Mouse (Mus musculus): ENCODE measurements around the gene Arrb1. TPM values are rescaled to one million over a fixed set of nuclear protein-coding genes. Genes with fewer than 3 reads are reported as not detected.
A peak's percentile ranks its signal among the peaks of the same experiment; 100 is the strongest.

Gene Arrb1
- polyA plus RNA-seq, 1 experiment from 2014 or later, result 13.5 TPM

DNA sequence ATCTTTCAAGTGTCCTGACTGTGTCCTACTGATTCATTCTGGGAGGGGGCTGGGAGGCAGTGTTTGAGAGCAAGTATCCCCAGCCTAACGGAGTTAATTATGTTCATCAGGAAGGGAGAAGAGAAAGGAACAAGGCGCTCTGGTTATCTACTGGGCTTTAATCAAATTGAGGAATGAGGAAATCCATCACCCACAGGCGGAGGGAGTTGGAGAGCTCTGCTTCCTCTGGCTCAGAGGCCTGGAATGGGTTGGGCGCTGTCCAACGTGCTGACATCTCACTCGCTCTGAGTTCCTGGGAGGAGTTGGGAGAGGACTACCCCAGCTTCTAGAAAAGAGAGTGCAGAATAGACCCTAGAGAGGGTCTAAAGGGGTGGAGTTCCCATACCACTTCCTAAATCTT is 113.4 kb downstream of the Arrb1 start:
- ATAC-seq (ENCODE audit: insufficient read depth, low FRiP score, low read depth), result no peak
- no peaks in the 10 kb centered on the region for H3K36me3 ChIP-seq
- no peaks in the 10 kb centered on the region for H3K4me1 ChIP-seq
- WGBS, result 4% methylated on average over 6 of the region's 6 CpGs
- H3K27ac ChIP-seq, result no peak overlapping the region
- H3K27me3 ChIP-seq (replicated peaks), result no peaks in the 10 kb centered on the region
- H3K4me3 ChIP-seq (replicated peaks), result no peak overlapping the region
- H3K4me2 ChIP-seq, result no peak overlapping the region
- H3K9me3 ChIP-seq, result no peaks in the 10 kb centered on the region
- H3K9ac ChIP-seq, result no peak overlapping the region

DNA sequence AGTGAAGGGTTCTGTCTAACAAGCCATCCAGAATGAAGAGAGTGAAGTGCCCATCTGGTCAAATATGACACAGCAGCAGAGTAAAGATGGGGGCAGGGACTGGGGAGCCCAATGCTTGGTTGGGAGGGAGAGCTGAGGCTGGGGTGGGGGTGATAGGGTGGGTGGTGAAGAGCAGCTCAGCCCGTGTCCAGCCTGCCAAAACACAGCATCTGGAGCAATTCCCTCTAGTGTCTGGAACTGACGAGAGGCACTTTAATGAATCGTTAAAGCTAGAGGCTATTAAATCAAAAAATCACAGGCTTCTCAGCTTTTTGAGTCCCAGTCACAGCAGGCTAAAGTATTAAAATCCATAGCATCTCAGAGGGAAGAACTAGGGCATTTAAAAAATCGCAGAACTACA is 114.3 kb downstream of the Arrb1 start:
- WGBS, result 65% methylated on average over 4 of the region's 4 CpGs

GRCm38 (mm10) chr7:99654244-99654643 is 119.0 kb downstream of the Arrb1 start:
- no peak overlapping the region for H3K4me3 ChIP-seq (replicated peaks)
- 68% methylated on average over 11 of the region's 11 CpGs for WGBS
- no peak overlapping the region for H3K9ac ChIP-seq
- H3K4me1 ChIP-seq, result no peaks in the 10 kb centered on the region
- no peaks in the 10 kb centered on the region for H3K36me3 ChIP-seq
- 0 out of 2 replicates have a peak, but pooled peaks cover 6% of the 10 kb centered on the region for H3K27me3 ChIP-seq (replicated peaks)
- H3K4me2 ChIP-seq, result no peak overlapping the region
- no peak for ATAC-seq (ENCODE audit: insufficient read depth, low FRiP score, low read depth)
- no peak overlapping the region for H3K27ac ChIP-seq
- H3K9me3 ChIP-seq, result no peaks in the 10 kb centered on the region

More for the DNA sequence above, 114.3 kb downstream of the Arrb1 start:
- no peak overlapping the region for H3K4me3 ChIP-seq (replicated peaks)
- no peaks in the 10 kb centered on the region for H3K4me1 ChIP-seq
- no peak for ATAC-seq (ENCODE audit: insufficient read depth, low FRiP score, low read depth)
- no peaks in the 10 kb centered on the region for H3K36me3 ChIP-seq
- H3K27ac ChIP-seq, result no peak overlapping the region
- H3K27me3 ChIP-seq (replicated peaks), result no peaks in the 10 kb centered on the region
- no peak overlapping the region for H3K4me2 ChIP-seq
- H3K9me3 ChIP-seq, result no peaks in the 10 kb centered on the region
- no peak overlapping the region for H3K9ac ChIP-seq

MicroRNA genes within 50 kb of the gene (microRNA counts, 519-probe panel; counts per million panel counts)
- 1,401 counts per million, percentile 6 among the panel's probes with 10 or more counts for microRNA mmu-miR-326

Small RNA genes lying within 50 kb of the gene (microRNA-seq; reads per million reads assigned to microRNA genes)
- 23.9 reads per million, percentile 34 among the genes with 10 or more reads in this experiment for gene Mir326

Other genes starting within 250 kb of the Arrb1 start
- 1,174 and 1,300 TPM in 2 replicates for gene Serpinh1, start 182.2 kb upstream of the Arrb1 start, polyA plus RNA-seq (2015; fragmentation: Nextera tagmentation; extraction: Ambion mirVana)
- gene Gdpd5, start 154.1 kb upstream of the Arrb1 start, polyA plus RNA-seq (2015; fragmentation: Nextera tagmentation; extraction: Ambion mirVana), result 18.4 and 18.8 TPM in 2 replicates
- gene Klhl35, start 69.5 kb upstream of the Arrb1 start, polyA plus RNA-seq (2015; fragmentation: Nextera tagmentation; extraction: Ambion mirVana), result 0.58 and 0.78 TPM in 2 replicates
- 765 and 776 TPM in 2 replicates for gene Rps3, start 51.7 kb upstream of the Arrb1 start, polyA plus RNA-seq (2015; fragmentation: Nextera tagmentation; extraction: Ambion mirVana)
- 1.9 and 2.0 TPM in 2 replicates for gene Tpbgl, start 91.6 kb downstream of the Arrb1 start, polyA plus RNA-seq (2015; fragmentation: Nextera tagmentation; extraction: Ambion mirVana)
- 2.7 and 3.3 TPM in 2 replicates for gene Slco2b1, start 175.9 kb downstream of the Arrb1 start, polyA plus RNA-seq (2015; fragmentation: Nextera tagmentation; extraction: Ambion mirVana)
- gene Olfr520, start 194.8 kb downstream of the Arrb1 start, polyA plus RNA-seq (2015; fragmentation: Nextera tagmentation; extraction: Ambion mirVana), result not detected in 2 replicates
- not detected in 2 replicates for gene Olfr521, start 228.0 kb downstream of the Arrb1 start, polyA plus RNA-seq (2015; fragmentation: Nextera tagmentation; extraction: Ambion mirVana)